Mouse (Mus musculus) cerebellum, postnatal 36 days (tissue): ENCODE measurements around the gene Gm9376.

Experiments used
- DNase-seq, 2 experiments: peaks; one replicate each; pipeline ENCODE4 v3.0.0; 2021 to 2022; ENCODE audit warnings: mixed read lengths in 2 of 2

Gm9376 gene

GRCm38 (mm10) chr14:118266660-118267059 is at the start of gene Gm9376:
Gene Gm9376, plus strand, starts transcription at chr14:118266960.
- DNase-seq = no peak

- no peak for DNase-seq
These were observed 45.9 kb upstream of the Gm9376 start for GRCm38 (mm10) chr14:118220885-118221284.

- no peak for DNase-seq
These were observed 41.6 kb upstream of the Gm9376 start for GRCm38 (mm10) chr14:118225061-118225743.

- no peak for DNase-seq
These were observed 40.8 kb upstream of the Gm9376 start for GRCm38 (mm10) chr14:118225911-118226310.

GRCm38 (mm10) chr14:118226471-118227155 is 40.1 kb upstream of the Gm9376 start:
- no peak for DNase-seq

- no peak for DNase-seq
These were observed 34.3 kb upstream of the Gm9376 start for GRCm38 (mm10) chr14:118232381-118232970.

- DNase-seq = no peak
These were observed 32.8 kb upstream of the Gm9376 start for GRCm38 (mm10) chr14:118233786-118234540.

GRCm38 (mm10) chr14:118234541-118235210 is 32.1 kb upstream of the Gm9376 start:
- DNase-seq = no peak

- no peak for DNase-seq
These were observed 31.3 kb upstream of the Gm9376 start for GRCm38 (mm10) chr14:118235361-118235972.

GRCm38 (mm10) chr14:118235973-118236885 is 30.5 kb upstream of the Gm9376 start:
- no peak for DNase-seq

GRCm38 (mm10) chr14:118236886-118237289 is 29.9 kb upstream of the Gm9376 start, which contains the start of gene Sox21:
Gene Sox21, minus strand, starts transcription at chr14:118237030.
- DNase-seq = no peak

- DNase-seq = no peak
These were observed 29.0 kb upstream of the Gm9376 start for GRCm38 (mm10) chr14:118237786-118238185.

GRCm38 (mm10) chr14:118239351-118239750 is 27.4 kb upstream of the Gm9376 start:
- DNase-seq = no peak

GRCm38 (mm10) chr14:118241416-118241815 is 25.3 kb upstream of the Gm9376 start:
- DNase-seq = no peak

GRCm38 (mm10) chr14:118253381-118253780 is 13.4 kb upstream of the Gm9376 start:
- DNase-seq = no peak

GRCm38 (mm10) chr14:118268849-118269248 is 2.1 kb downstream of the Gm9376 start:
- DNase-seq = no peak

- no peak for DNase-seq
These were observed 6.1 kb downstream of the Gm9376 start for GRCm38 (mm10) chr14:118272594-118273555.

- no peak for DNase-seq
These were observed 11.1 kb downstream of the Gm9376 start for GRCm38 (mm10) chr14:118277704-118278498.

GRCm38 (mm10) chr14:118282272-118282671 is 15.5 kb downstream of the Gm9376 start:
- DNase-seq = no peak
